Mouse (Mus musculus) lung, postnatal 0 days (tissue): ENCODE data around the gene Alyref2.

Source experiments
- CTCF ChIP-seq: IDR thresholded peaks from 2 replicates; pipeline ENCODE4 v1.5.1; 2016; ENCODE audit warnings: antibody characterized with exemption, mild to moderate bottlenecking
- EP300 ChIP-seq: IDR thresholded peaks from 2 replicates; pipeline ENCODE4 v1.6.1; 2016; ENCODE audit warnings: antibody characterized with exemption, mild to moderate bottlenecking, control low read depth

GRCm38 (mm10) chr1:171551326-171551725 is 48.0 kb downstream of the Alyref2 start:
- TF ChIP-seq EP300 (no peak), CTCF (no peak)
